Mouse (Mus musculus): ENCODE data around the gene Sirt1.
"Not testable (repeated sequence)": the region's sequence is repeated elsewhere in the genome, so short reads cannot be mapped to it uniquely, and the experiment has no call there.

Sirt1 gene

DNA sequence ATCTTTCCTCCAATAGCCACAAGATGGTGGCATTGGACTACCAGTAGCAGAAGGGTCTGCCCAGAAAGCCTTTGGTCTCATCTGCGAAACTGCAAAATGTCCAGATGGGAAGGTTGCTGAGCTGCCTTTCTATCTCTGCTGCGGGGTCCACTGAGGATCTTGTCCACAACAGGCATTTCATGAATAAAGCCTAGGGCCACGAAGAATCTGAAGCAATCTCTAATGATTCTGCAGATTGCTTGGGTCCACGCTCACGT is 41.2 kb upstream of the Sirt1 start:
- H3K27me3 ChIP-seq (ENCODE audit: insufficient read depth, low read length): no peaks in the 10 kb centered on the region
- no peak overlapping the region for H3K4me3 ChIP-seq (replicated peaks; ENCODE audit: low read length)
- no peak for TF ChIP-seq NANOG (IDR thresholded peaks at IDR 0.05; ENCODE audit: borderline replicate concordance, low read length)
- TF ChIP-seq POU5F1 (IDR thresholded peaks at IDR 0.05; ENCODE audit: borderline replicate concordance, low read length): no peak
- H3K36me3 ChIP-seq (ENCODE audit: insufficient read depth, low read length): no peaks in the 10 kb centered on the region
- H3K4me1 ChIP-seq (replicated peaks; ENCODE audit: low read depth, low read length): peaks cover 37% of the 10 kb centered on the region
- no peaks in the 10 kb centered on the region for H3K9me3 ChIP-seq (ENCODE audit: low read length)

DNA sequence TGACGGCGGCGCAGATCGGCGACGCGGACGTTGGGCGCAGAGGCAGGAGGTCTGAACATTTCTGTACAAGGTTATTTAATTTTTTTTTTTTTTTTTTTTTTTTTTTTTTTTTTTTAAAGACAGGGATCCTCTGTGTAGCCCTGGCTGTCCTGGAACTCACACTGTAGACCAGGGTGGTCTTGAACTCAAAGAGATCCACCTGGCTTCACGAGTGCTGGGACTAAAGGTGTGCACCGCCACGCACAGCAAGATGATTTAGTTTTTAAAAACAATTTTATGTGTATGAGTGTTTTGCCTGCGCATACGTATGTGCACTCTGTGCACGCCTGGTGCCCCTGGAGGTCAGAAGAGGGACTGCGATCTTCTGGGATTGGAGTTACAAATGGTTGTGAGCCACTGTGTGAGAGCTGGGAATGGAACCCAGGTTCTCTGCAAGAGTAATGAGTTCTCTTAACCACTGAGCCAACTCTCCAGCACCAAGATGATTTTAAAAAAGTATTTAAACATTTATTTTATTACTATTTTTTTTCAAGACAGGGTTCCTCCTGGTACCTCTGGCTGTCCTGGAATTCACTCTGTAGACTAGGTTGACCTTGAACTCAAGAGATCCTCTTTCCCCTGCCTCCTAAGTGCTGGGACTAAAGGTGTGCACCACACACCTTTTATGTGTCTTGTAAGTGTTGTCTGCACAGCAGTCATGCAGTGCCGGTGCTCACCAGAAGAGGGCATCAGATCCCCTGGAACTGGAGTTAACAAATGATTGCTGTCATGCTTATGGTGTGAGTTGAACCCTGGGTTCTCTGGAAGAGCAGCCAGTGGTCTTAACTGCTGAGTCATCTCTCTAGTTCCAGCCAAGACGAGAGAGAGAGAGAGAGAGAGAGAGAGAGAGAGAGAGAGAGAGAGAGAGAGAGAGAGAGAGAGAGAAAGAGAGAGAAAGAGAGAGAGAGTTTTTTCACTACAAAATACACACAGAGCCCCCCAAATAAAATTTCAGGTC is 40.5 kb upstream of the Sirt1 start, which contains the start of gene Gm7075:
TSS of gene Gm7075 (minus strand) at position 51 of the 997 bp plus-strand sequence.
- TF ChIP-seq NANOG (IDR thresholded peaks at IDR 0.05; ENCODE audit: borderline replicate concordance, low read length) (no peak), CTCF (conservative IDR thresholded peaks at IDR 0.05; ENCODE audit: low read length) (peak; percentile 88)

DNA sequence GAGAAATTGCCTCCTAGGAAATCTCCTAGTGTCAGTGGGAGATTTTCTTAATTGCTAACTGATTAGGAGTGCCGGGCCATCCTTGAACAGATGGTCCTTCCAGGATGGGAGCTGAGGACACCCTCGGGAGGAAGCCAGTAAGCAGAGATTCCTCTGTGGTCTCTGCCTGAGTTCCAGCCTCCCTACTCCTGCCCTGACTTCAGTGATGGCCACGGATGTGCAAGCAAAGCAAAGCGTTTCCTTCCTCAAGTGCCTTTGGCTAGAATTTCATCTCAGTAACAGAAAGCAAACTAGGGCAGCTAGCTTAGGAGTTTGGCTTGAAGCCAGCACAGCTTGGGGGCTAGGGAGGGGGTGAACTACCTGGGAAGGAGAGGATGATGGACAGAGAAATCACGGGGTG is 35.6 kb upstream of the Sirt1 start:
- no peak for TF ChIP-seq NANOG (IDR thresholded peaks at IDR 0.05; ENCODE audit: borderline replicate concordance, low read length)
- TF ChIP-seq CTCF (conservative IDR thresholded peaks at IDR 0.05; ENCODE audit: low read length): no peak
- no peak for TF ChIP-seq POU5F1 (IDR thresholded peaks at IDR 0.05; ENCODE audit: borderline replicate concordance, low read length)
- Histone ChIP-seq H3K4me1 (replicated peaks; ENCODE audit: low read depth, low read length) (peaks cover 13% of the 10 kb centered on the region), H3K4me3 (replicated peaks; ENCODE audit: low read length) (no peak overlapping the region), H3K27me3 (ENCODE audit: insufficient read depth, low read length) (no peaks in the 10 kb centered on the region), H3K9me3 (ENCODE audit: low read length) (no peaks in the 10 kb centered on the region), H3K36me3 (ENCODE audit: insufficient read depth, low read length) (no peaks in the 10 kb centered on the region)

More for the DNA sequence above, 40.5 kb upstream of the Sirt1 start, which contains the start of gene Gm7075:
- 0 out of 2 replicates have a peak within 1 kb of the TSS, but pooled peaks have one; percentile 29 for H3K4me3 ChIP-seq (replicated peaks; ENCODE audit: low read length)
- H3K36me3 ChIP-seq (ENCODE audit: insufficient read depth, low read length): no peaks in the 10 kb centered on the region
- H3K4me1 ChIP-seq (replicated peaks; ENCODE audit: low read depth, low read length): peaks cover 34% of the 10 kb centered on the region
- no peaks in the 10 kb centered on the region for H3K9me3 ChIP-seq (ENCODE audit: low read length)
- H3K27me3 ChIP-seq (ENCODE audit: insufficient read depth, low read length): no peaks in the 10 kb centered on the region

DNA sequence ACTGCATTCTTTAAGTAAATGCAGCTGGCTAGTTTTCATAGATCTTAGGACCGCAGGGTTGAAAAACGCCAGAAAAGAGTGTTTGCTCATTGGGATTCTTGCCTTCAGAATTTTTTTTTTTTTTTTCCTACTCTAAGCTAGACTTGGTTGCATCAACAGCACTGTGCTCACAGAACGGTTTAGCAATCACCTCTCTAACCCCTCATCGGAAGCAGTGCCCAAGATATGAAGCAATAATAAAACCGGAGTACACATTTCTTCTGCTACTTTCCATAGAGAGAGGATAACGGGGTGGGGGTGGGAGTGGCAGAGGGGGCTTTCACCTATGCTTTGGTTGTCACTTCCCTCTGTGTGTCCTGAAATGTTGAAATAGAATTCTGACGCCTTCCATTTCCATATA is 34.3 kb upstream of the Sirt1 start:
- Histone ChIP-seq H3K36me3 (ENCODE audit: insufficient read depth, low read length) (no peaks in the 10 kb centered on the region), H3K4me1 (replicated peaks; ENCODE audit: low read depth, low read length) (peaks cover 10% of the 10 kb centered on the region), H3K27me3 (ENCODE audit: insufficient read depth, low read length) (no peaks in the 10 kb centered on the region), H3K4me3 (replicated peaks; ENCODE audit: low read length) (no peak overlapping the region), H3K9me3 (ENCODE audit: low read length) (no peaks in the 10 kb centered on the region)
- TF ChIP-seq CTCF (conservative IDR thresholded peaks at IDR 0.05; ENCODE audit: low read length) (no peak), POU5F1 (IDR thresholded peaks at IDR 0.05; ENCODE audit: borderline replicate concordance, low read length) (no peak), NANOG (IDR thresholded peaks at IDR 0.05; ENCODE audit: borderline replicate concordance, low read length) (no peak)

DNA sequence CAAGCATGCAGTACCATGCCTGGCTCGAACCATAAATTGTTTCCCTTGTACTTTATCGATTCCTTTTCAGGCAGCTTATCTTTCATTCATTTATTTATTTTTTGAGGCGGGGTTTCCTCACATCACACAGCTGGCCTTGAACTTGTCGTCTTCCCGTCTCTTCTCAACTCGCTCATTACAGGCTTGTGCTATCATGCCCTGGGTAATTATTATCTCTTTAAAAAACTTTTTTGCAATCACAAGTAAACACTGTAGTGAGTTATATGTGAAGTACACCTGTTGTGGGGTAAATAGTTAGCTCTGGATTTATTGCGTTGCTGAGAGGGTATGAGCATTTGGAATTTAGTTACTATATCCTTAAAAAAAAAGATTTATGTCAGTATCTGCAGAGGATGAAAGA is 33.8 kb upstream of the Sirt1 start:
- Histone ChIP-seq H3K4me3 (replicated peaks; ENCODE audit: low read length) (no peak overlapping the region), H3K9me3 (ENCODE audit: low read length) (no peaks in the 10 kb centered on the region), H3K27me3 (ENCODE audit: insufficient read depth, low read length) (no peaks in the 10 kb centered on the region), H3K36me3 (ENCODE audit: insufficient read depth, low read length) (no peaks in the 10 kb centered on the region), H3K4me1 (replicated peaks; ENCODE audit: low read depth, low read length) (peaks cover 10% of the 10 kb centered on the region)
- TF ChIP-seq POU5F1 (IDR thresholded peaks at IDR 0.05; ENCODE audit: borderline replicate concordance, low read length): no peak
- TF ChIP-seq NANOG (IDR thresholded peaks at IDR 0.05; ENCODE audit: borderline replicate concordance, low read length): no peak
- TF ChIP-seq CTCF (conservative IDR thresholded peaks at IDR 0.05; ENCODE audit: low read length): no peak

DNA sequence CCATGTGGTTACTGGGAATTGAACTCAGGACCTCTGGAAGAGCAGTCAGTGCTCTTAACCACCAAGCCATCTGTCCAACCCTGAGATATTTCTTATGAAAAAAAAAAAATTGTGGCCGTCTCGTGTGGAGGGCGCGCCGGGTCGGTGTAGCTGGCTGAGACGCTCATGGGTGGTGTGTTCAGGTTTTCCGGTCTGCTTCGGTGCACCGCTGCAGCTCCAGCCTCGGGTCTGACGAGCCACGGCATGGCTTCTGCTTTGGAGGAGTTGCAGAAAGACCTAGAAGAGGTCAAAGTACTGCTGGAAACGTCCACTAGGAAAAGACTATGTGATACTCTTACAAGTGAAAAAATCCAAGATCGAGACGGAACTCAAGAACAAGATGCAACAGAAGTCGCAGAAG is 31.3 kb upstream of the Sirt1 start:
- Histone ChIP-seq H3K4me1 (replicated peaks; ENCODE audit: low read depth, low read length) (peaks cover 12% of the 10 kb centered on the region), H3K36me3 (ENCODE audit: insufficient read depth, low read length) (no peaks in the 10 kb centered on the region), H3K27me3 (ENCODE audit: insufficient read depth, low read length) (no peaks in the 10 kb centered on the region), H3K9me3 (ENCODE audit: low read length) (no peaks in the 10 kb centered on the region), H3K4me3 (replicated peaks; ENCODE audit: low read length) (no peak overlapping the region)
- TF ChIP-seq NANOG (IDR thresholded peaks at IDR 0.05; ENCODE audit: borderline replicate concordance, low read length) (no peak), CTCF (conservative IDR thresholded peaks at IDR 0.05; ENCODE audit: low read length) (no peak), POU5F1 (IDR thresholded peaks at IDR 0.05; ENCODE audit: borderline replicate concordance, low read length) (no peak)

DNA sequence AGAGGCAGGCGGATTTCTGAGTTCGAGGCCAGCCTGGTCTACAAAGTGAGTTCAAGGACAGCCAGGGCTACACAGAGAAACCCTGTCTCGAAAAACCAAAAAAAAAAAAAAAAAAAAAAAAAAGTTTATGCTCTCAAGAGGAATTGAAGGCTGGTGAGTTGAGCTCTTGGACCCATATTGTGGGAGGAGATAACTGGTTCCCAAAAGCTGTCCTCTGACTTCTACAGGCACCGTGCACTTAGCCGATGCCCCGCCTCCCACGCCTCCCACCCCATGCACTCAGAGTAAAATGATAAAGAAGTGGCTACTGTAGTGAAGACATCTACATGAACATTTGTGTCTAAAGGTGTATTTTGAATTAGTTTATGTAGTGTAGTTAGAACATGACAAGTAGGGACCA is 30.2 kb upstream of the Sirt1 start:
- not testable (repeated sequence) for H3K4me3 ChIP-seq (replicated peaks; ENCODE audit: low read length); H3K36me3 ChIP-seq (ENCODE audit: insufficient read depth, low read length); H3K27me3 ChIP-seq (ENCODE audit: insufficient read depth, low read length); H3K4me1 ChIP-seq (replicated peaks; ENCODE audit: low read depth, low read length); H3K9me3 ChIP-seq (ENCODE audit: low read length)

DNA sequence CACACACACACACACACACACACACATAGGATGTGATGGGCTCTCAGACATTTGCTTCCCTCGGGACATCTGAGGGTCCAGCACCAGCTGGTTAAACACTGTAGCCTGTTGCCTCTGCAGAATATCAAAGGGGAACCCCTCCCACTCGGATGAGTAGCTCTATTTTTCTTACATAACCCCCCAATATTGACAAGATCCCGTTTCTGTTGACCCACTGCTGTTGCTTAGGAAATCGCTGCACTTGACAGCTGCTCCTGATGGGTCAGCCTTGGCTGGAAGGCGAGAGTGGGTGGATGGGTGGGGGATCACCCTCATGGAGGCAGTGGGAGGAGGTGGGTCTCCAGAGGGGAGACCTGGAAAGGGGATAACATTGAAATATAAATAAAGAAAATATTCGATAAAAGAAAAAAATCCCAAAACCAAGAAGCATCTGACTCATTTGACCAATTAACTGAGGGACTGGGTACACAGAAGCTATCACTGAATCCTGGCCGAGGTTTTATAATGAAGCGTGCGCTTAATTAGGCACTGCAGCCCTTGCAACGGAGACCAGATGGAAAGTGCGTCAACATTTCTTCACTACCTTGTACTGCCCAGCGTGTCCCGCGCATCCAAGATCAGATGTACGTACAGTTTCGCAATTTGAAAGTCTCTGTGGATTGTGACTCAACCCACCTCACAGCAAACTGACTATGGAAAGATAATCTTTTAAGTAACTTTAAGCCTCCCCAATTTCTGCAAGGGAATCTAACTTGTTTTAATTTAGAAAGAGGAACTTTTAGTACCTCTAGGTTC is 28.9 kb upstream of the Sirt1 start:
- H3K36me3 ChIP-seq (ENCODE audit: insufficient read depth, low read length): no peaks in the 10 kb centered on the region
- H3K9me3 ChIP-seq (ENCODE audit: low read length): no peaks in the 10 kb centered on the region
- TF ChIP-seq POU5F1 (IDR thresholded peaks at IDR 0.05; ENCODE audit: borderline replicate concordance, low read length) (no peak), CTCF (conservative IDR thresholded peaks at IDR 0.05; ENCODE audit: low read length) (no peak), NANOG (IDR thresholded peaks at IDR 0.05; ENCODE audit: borderline replicate concordance, low read length) (no peak)
- H3K4me1 ChIP-seq (replicated peaks; ENCODE audit: low read depth, low read length): peaks cover 2% of the 10 kb centered on the region
- H3K4me3 ChIP-seq (replicated peaks; ENCODE audit: low read length): no peak overlapping the region
- no peaks in the 10 kb centered on the region for H3K27me3 ChIP-seq (ENCODE audit: insufficient read depth, low read length)
